Mouse (Mus musculus) G1E (cell line): ENCODE data around the gene Ralgapa2.

Experiments used
- CTCF ChIP-seq: IDR thresholded peaks from 2 replicates; pipeline ENCODE4 v1.5.1; 2012; ENCODE audit warnings: low read depth, low read length, inconsistent platforms, mixed read lengths
- GATA1 ChIP-seq: IDR thresholded peaks from 2 replicates; pipeline ENCODE4 v1.6.1; 2012; ENCODE audit warnings: borderline replicate concordance, low read length, inconsistent platforms, mixed read lengths
- TAL1 ChIP-seq: conservative IDR thresholded peaks from 2 replicates; pipeline ENCODE4 v1.6.1; 2012; ENCODE audit warnings: low read depth, low read length, inconsistent platforms, mixed read lengths

DNA sequence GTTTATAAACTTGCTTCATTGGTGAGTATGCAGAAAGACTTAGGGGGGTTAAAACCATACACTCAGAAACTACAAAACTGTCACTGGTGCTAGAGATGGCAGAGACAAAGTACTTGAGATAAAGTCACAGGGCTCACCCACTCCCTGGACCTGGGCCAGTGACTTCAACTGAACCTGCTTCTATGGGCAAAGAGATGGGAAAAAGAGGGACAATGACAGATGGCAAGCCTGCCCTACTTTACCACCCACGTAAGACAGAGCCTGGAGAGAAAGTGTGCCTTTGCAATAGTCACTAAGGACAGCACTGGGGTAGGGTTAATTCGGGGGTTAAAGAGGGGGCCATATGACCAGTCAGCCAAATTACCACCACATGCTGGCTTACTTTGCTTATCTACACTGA is 148.7 kb downstream of the Ralgapa2 start:
- TF ChIP-seq CTCF = no peak
- no peak for TF ChIP-seq GATA1
- TF ChIP-seq TAL1 = no peak
